8 mouse cellular contexts compared by ENCODE assay signal in genomic region chr14:50924281-50925064, GRCm38 (mm10). TPM values are rescaled to one million over a fixed set of nuclear protein-coding genes. Genes with fewer than 3 reads are reported as not detected.
DNase-seq lines count a peak whose midpoint lies in the region; ATAC-seq and TF ChIP-seq lines count a peak whose summit lies in the region.

Gene Osgep, minus strand, starts transcription at chr14:50924893.
Gene Apex1, plus strand, starts transcription at chr14:50924968.

- under 1% methylated on average over 57 of the region's 57 CpGs for WGBS in forebrain, embryonic 16.5 days
- WGBS in lung, embryonic 14.5 days: under 1% methylated on average over 57 of the region's 57 CpGs
- WGBS in olfactory bulb, adult 2 months: under 1% methylated on average over 57 of the region's 57 CpGs
- under 1% methylated on average over 57 of the region's 57 CpGs for WGBS in thymus, adult 2 months

- peak within 1 kb of the TSS; percentile 84 for H3K4me3 ChIP-seq in G1E (ENCODE audit: low read depth, low read length)
- H3K4me3 ChIP-seq in forebrain, embryonic 16.5 days (replicated peaks; ENCODE audit: low read length): peak within 1 kb of the TSS; percentile 85
- H3K4me3 ChIP-seq in layer of hippocampus, adult 2 months: peak within 1 kb of the TSS; percentile 88
- peak within 1 kb of the TSS; percentile 82 for H3K4me3 ChIP-seq in lung, embryonic 14.5 days (ENCODE audit: low read depth, low read length)
- peak within 1 kb of the TSS; percentile 93 for H3K4me3 ChIP-seq in olfactory bulb, adult 2 months (ENCODE audit: insufficient read depth, low read depth, low read length)
- peak within 1 kb of the TSS; percentile 93 for H3K4me3 ChIP-seq in thymus, adult 2 months (ENCODE audit: control insufficient read depth, insufficient read depth, low read length)

- ATAC-seq in G1E (ENCODE audit: extremely low read depth, insufficient number of reproducible peaks, low FRiP score, poor library complexity, severe bottlenecking): peak; percentile 87
- peak; percentile 94 for ATAC-seq in forebrain, embryonic 16.5 days
- peak; percentile 97 for ATAC-seq in lung, embryonic 14.5 days (ENCODE audit: insufficient read depth)

- H3K4me2 ChIP-seq in forebrain, embryonic 16.5 days (ENCODE audit: low read length): peak within 1 kb of the TSS; percentile 78
- H3K4me2 ChIP-seq in lung, embryonic 14.5 days: peak within 1 kb of the TSS; percentile 59

- TF ChIP-seq CTCF in G1E (IDR thresholded peaks at IDR 0.05; ENCODE audit: low read depth, low read length): no peak
- no peak for TF ChIP-seq CTCF in layer of hippocampus, adult 2 months (conservative IDR thresholded peaks at IDR 0.05)
- no peak for TF ChIP-seq CTCF in lung, embryonic 14.5 days (IDR thresholded peaks at IDR 0.05; ENCODE audit: low read depth)
- TF ChIP-seq CTCF in olfactory bulb, adult 2 months (IDR thresholded peaks at IDR 0.05; ENCODE audit: insufficient read depth, low read depth, low read length): no peak
- TF ChIP-seq CTCF in thymus, adult 2 months (IDR thresholded peaks at IDR 0.05; ENCODE audit: borderline replicate concordance, control insufficient read depth, extremely low read depth, insufficient read depth, low read length, poor library complexity): peak; percentile 51; the same call in 1 of the 2 replicates

- intact Hi-C loops in heart, postnatal 36 days (cut with DNase I): loop anchor here (5.0 kb wide), 1 partner anchor 117 kb away; the partner anchor contains the start of genes Ccnb1ip1 and Parp2

- H3K9ac ChIP-seq in forebrain, embryonic 16.5 days (replicated peaks; ENCODE audit: low read depth, low read length): peak within 1 kb of the TSS; percentile 68
- peak within 1 kb of the TSS; percentile 85 for H3K9ac ChIP-seq in lung, embryonic 14.5 days

- peak; percentile 97 for DNase-seq in G1E (ENCODE audit: low spot score)
- DNase-seq in cerebellum, adult 18-20 months: peak; percentile 94 to 95
- peak; percentile 93 to 96 for DNase-seq in heart, postnatal 36 days
- peak; percentile 95 to 96 for DNase-seq in layer of hippocampus, adult 2 months (ENCODE audit: low spot score in 2 of 2)
- DNase-seq in lung, embryonic 14.5 days: peak; percentile 99
- peak; percentile 95 for DNase-seq in thymus, adult 2 months

- peak within 1 kb of the TSS; percentile 93 for H3K27ac ChIP-seq in forebrain, embryonic 16.5 days (ENCODE audit: low read length)
- peak within 1 kb of the TSS; percentile 95 for H3K27ac ChIP-seq in layer of hippocampus, adult 2 months
- H3K27ac ChIP-seq in lung, embryonic 14.5 days (ENCODE audit: low read depth): peak within 1 kb of the TSS; percentile 93
- peak within 1 kb of the TSS; percentile 88 for H3K27ac ChIP-seq in olfactory bulb, adult 2 months (ENCODE audit: insufficient read depth, low read depth, low read length)
- H3K27ac ChIP-seq in thymus, adult 2 months (ENCODE audit: control insufficient read depth, insufficient read depth, low read length): peak within 1 kb of the TSS; percentile 66

- peak; percentile 73 for TF ChIP-seq POLR2A in olfactory bulb, adult 2 months (IDR thresholded peaks at IDR 0.05; ENCODE audit: insufficient read depth, low read depth, low read length)
- TF ChIP-seq POLR2A in thymus, adult 2 months (IDR thresholded peaks at IDR 0.05; ENCODE audit: control insufficient read depth, extremely low read depth, insufficient read depth, low read length, poor library complexity): peak; percentile 87

- peaks cover 56% of the 10 kb centered on the region for H3K36me3 ChIP-seq in G1E (replicated peaks)
- peaks cover 18% of the 10 kb centered on the region for H3K36me3 ChIP-seq in forebrain, embryonic 16.5 days (ENCODE audit: control insufficient read depth, insufficient read depth)
- H3K36me3 ChIP-seq in lung, embryonic 14.5 days (ENCODE audit: insufficient read depth): peaks cover 45% of the 10 kb centered on the region
- H3K36me3 ChIP-seq in thymus, adult 2 months (ENCODE audit: control insufficient read depth, insufficient read depth, low read length): peaks cover 10% of the 10 kb centered on the region

- peaks cover 42% of the 10 kb centered on the region for H3K4me1 ChIP-seq in G1E (ENCODE audit: insufficient read depth, low read depth, low read length)
- peaks cover 29% of the 10 kb centered on the region for H3K4me1 ChIP-seq in forebrain, embryonic 16.5 days (replicated peaks; ENCODE audit: control insufficient read depth, insufficient read depth, low read length)
- H3K4me1 ChIP-seq in lung, embryonic 14.5 days (ENCODE audit: insufficient read depth): no peaks in the 10 kb centered on the region
- peaks cover 2% of the 10 kb centered on the region; the same call in 1 of the 2 replicates for H3K4me1 ChIP-seq in olfactory bulb, adult 2 months (ENCODE audit: control insufficient read depth, insufficient read depth, low read length)
- peaks cover 3% of the 10 kb centered on the region; the same call in 1 of the 2 replicates for H3K4me1 ChIP-seq in thymus, adult 2 months (replicated peaks; ENCODE audit: control insufficient read depth, insufficient read depth, low read length)

- no peaks in the 10 kb centered on the region for H3K27me3 ChIP-seq in G1E (ENCODE audit: insufficient read depth, low read length)
- no peaks in the 10 kb centered on the region for H3K27me3 ChIP-seq in forebrain, embryonic 16.5 days (replicated peaks; ENCODE audit: control insufficient read depth, insufficient read depth, low read length)
- H3K27me3 ChIP-seq in lung, embryonic 14.5 days (ENCODE audit: insufficient read depth, low read length): no peaks in the 10 kb centered on the region
- no peaks in the 10 kb centered on the region for H3K27me3 ChIP-seq in thymus, adult 2 months (ENCODE audit: control insufficient read depth, insufficient read depth, low read length)

- no peaks in the 10 kb centered on the region for H3K9me3 ChIP-seq in G1E (replicated peaks)
- no peaks in the 10 kb centered on the region for H3K9me3 ChIP-seq in forebrain, embryonic 16.5 days (ENCODE audit: control insufficient read depth, low read length)
- no peaks in the 10 kb centered on the region for H3K9me3 ChIP-seq in lung, embryonic 14.5 days (ENCODE audit: low read depth, low read length)

RNA-seq across cellular contexts. Expression of gene Osgep, which starts in this region (rescaled TPM):
- total RNA-seq in G1E (2014; fragmentation: Nextera tagmentation) (25.6 and 29.9 TPM in 2 replicates), G1E (2017) (94.9 and 117 TPM in 2 replicates)
- 29.3 and 42.4 TPM in 2 replicates for polyA plus RNA-seq in G1E (2012)
- polyA plus RNA-seq in forebrain, embryonic 16.5 days (2015; fragmentation: Nextera tagmentation; extraction: Ambion mirVana): 140 and 146 TPM in 2 replicates
- 10 to 100 TPM; 75.7 to 79.2 TPM for total RNA-seq in heart, postnatal 36 days (2021)
- total RNA-seq in layer of hippocampus, adult 2 months (2021): 10 to 100 TPM; 35.0 to 36.0 TPM
- polyA plus RNA-seq in lung, embryonic 14.5 days (2014; fragmentation: Nextera tagmentation; extraction: Ambion mirVana): 164 and 183 TPM in 2 replicates
- not detected in 2 replicates for polyA plus RNA-seq in olfactory bulb, adult 2 months (2012; ENCODE audit: insufficient read depth, insufficient read length, low replicate concordance, missing spikeins)
- polyA plus RNA-seq in thymus, adult 2 months (2012; rRNA removed): 131 and 143 TPM in 2 replicates

RNA-seq across cellular contexts. Expression of gene Apex1, which starts in this region (rescaled TPM):
- total RNA-seq in G1E (2014; fragmentation: Nextera tagmentation) (133 and 142 TPM in 2 replicates), G1E (2017) (165 and 174 TPM in 2 replicates)
- polyA plus RNA-seq in G1E (2012): 162 and 174 TPM in 2 replicates
- 265 and 283 TPM in 2 replicates for polyA plus RNA-seq in forebrain, embryonic 16.5 days (2015; fragmentation: Nextera tagmentation; extraction: Ambion mirVana)
- total RNA-seq in heart, postnatal 36 days (2021): 10 to 100 TPM; 27.7 to 28.1 TPM
- total RNA-seq in layer of hippocampus, adult 2 months (2021): 10 to 100 TPM; 70.3 to 73.4 TPM
- 272 and 273 TPM in 2 replicates for polyA plus RNA-seq in lung, embryonic 14.5 days (2014; fragmentation: Nextera tagmentation; extraction: Ambion mirVana)
- polyA plus RNA-seq in olfactory bulb, adult 2 months (2012; ENCODE audit: insufficient read depth, insufficient read length, low replicate concordance, missing spikeins): not detected in 2 replicates
- polyA plus RNA-seq in thymus, adult 2 months (2012; rRNA removed): 44.5 and 54.1 TPM in 2 replicates

Comparison
In these comparisons a context has a peak if more than half of its experiments do, and no peak if none do; other contexts are left out.
1. Peak in every context shown above with its lines: DNase-seq, ATAC-seq, H3K4me3 ChIP-seq and H3K27ac ChIP-seq.
2. RNA of gene Osgep (polyA plus RNA-seq): 164 to 183 TPM in lung, embryonic 14.5 days, 140 to 146 TPM in forebrain, embryonic 16.5 days, 131 to 143 TPM in thymus, adult 2 months and 29.3 to 42.4 TPM in G1E; not detected in olfactory bulb, adult 2 months; every median in the first group is over 10 times any median in the second.